In genomic region chr1:165284096-165284495, GRCm38 (mm10) we compare ENCODE assay signal across 15 mouse cellular contexts. TPM values are rescaled to one million over a fixed set of nuclear protein-coding genes. Genes with fewer than 3 reads are reported as not detected.
DNase-seq lines count a peak whose midpoint lies in the region; ATAC-seq lines count a peak whose summit lies in the region.
"Had no signal": no experiment of that assay in that cellular context is flagged by ENCODE, and none has a peak within 500 bp of the region (broad histone marks: within the 10 kb centered on the region; RNA-seq: fewer than 3 reads in every experiment).

No protein-coding gene starts in this region.

- 67% methylated on average over 7 of the region's 7 CpGs for WGBS in kidney, embryonic 15.5 days
- WGBS in kidney, embryonic 16.5 days: 66% methylated on average over 7 of the region's 7 CpGs
- 51% methylated on average over 7 of the region's 7 CpGs for WGBS in embryonic facial prominence, embryonic 13.5 days
- 58% methylated on average over 7 of the region's 7 CpGs for WGBS in forebrain, embryonic 16.5 days
- 59% methylated on average over 7 of the region's 7 CpGs for WGBS in midbrain, embryonic 14.5 days

- H3K27ac ChIP-seq in kidney, embryonic 15.5 days: no peak overlapping the region
- H3K27ac ChIP-seq in kidney, embryonic 16.5 days (ENCODE audit: low read length): no peak overlapping the region
- H3K27ac ChIP-seq in embryonic facial prominence, embryonic 13.5 days: no peak overlapping the region
- no peak overlapping the region for H3K27ac ChIP-seq in forebrain, embryonic 16.5 days (ENCODE audit: low read length)
- H3K27ac ChIP-seq in midbrain, embryonic 14.5 days (replicated peaks; ENCODE audit: low read depth, low read length): no peak overlapping the region
- H3K27ac ChIP-seq: limb, embryonic 15.5 days had no signal

- no peaks in the 10 kb centered on the region for H3K36me3 ChIP-seq in kidney, embryonic 15.5 days
- no peaks in the 10 kb centered on the region for H3K36me3 ChIP-seq in kidney, embryonic 16.5 days (ENCODE audit: insufficient read depth, low read length)
- H3K36me3 ChIP-seq in embryonic facial prominence, embryonic 13.5 days: 0 out of 2 replicates have a peak, but pooled peaks cover 1% of the 10 kb centered on the region
- H3K36me3 ChIP-seq in forebrain, embryonic 16.5 days (ENCODE audit: control insufficient read depth, insufficient read depth): no peaks in the 10 kb centered on the region
- H3K36me3 ChIP-seq in midbrain, embryonic 14.5 days (ENCODE audit: control insufficient read depth, insufficient read depth, low read length): no peaks in the 10 kb centered on the region
- H3K36me3 ChIP-seq: limb, embryonic 15.5 days had no signal

- no peak overlapping the region for H3K9ac ChIP-seq in kidney, embryonic 15.5 days
- H3K9ac ChIP-seq in kidney, embryonic 16.5 days (replicated peaks; ENCODE audit: low read length): no peak overlapping the region
- H3K9ac ChIP-seq in embryonic facial prominence, embryonic 13.5 days: no peak overlapping the region
- H3K9ac ChIP-seq in forebrain, embryonic 16.5 days (replicated peaks; ENCODE audit: low read depth, low read length): no peak overlapping the region
- peak overlapping the region; percentile 98; the same call in 1 of the 2 replicates for H3K9ac ChIP-seq in midbrain, embryonic 14.5 days (replicated peaks; ENCODE audit: low read length)
- H3K9ac ChIP-seq: limb, embryonic 15.5 days; lung, embryonic 14.5 days had no signal

- H3K27me3 ChIP-seq in kidney, embryonic 15.5 days: no peaks in the 10 kb centered on the region
- H3K27me3 ChIP-seq in kidney, embryonic 16.5 days (ENCODE audit: insufficient read depth, low read length): no peaks in the 10 kb centered on the region
- H3K27me3 ChIP-seq in embryonic facial prominence, embryonic 13.5 days: no peaks in the 10 kb centered on the region
- no peaks in the 10 kb centered on the region for H3K27me3 ChIP-seq in forebrain, embryonic 16.5 days (replicated peaks; ENCODE audit: control insufficient read depth, insufficient read depth, low read length)
- H3K27me3 ChIP-seq in midbrain, embryonic 14.5 days (ENCODE audit: control insufficient read depth, insufficient read depth, low read length): no peaks in the 10 kb centered on the region
- H3K27me3 ChIP-seq: limb, embryonic 15.5 days had no signal

- peak; percentile 11 for DNase-seq in midbrain, embryonic 14.5 days
- DNase-seq in lung, postnatal 25 days (ENCODE audit: low spot score): no peak
- DNase-seq in right cerebral cortex, postnatal 4 days: no peak
- DNase-seq in thymus, postnatal 14 days: no peak
- DNase-seq: cerebellum, postnatal 14 days; gastrocnemius, postnatal 14 days; heart, postnatal 36 days; kidney, adult 2 months; lung, embryonic 14.5 days; thymus, adult 2 months had no signal

- no peak for ATAC-seq in kidney, embryonic 15.5 days (replicated peaks; ENCODE audit: low FRiP score)
- ATAC-seq in kidney, embryonic 16.5 days (ENCODE audit: low FRiP score, low TSS enrichment): no peak
- no peak for ATAC-seq in embryonic facial prominence, embryonic 13.5 days (ENCODE audit: insufficient number of reproducible peaks, insufficient read depth, low FRiP score, low TSS enrichment, low read depth)
- no peak for ATAC-seq in forebrain, embryonic 16.5 days
- no peak for ATAC-seq in midbrain, embryonic 14.5 days (ENCODE audit: low FRiP score, low TSS enrichment)

- no peak overlapping the region for H3K4me3 ChIP-seq in kidney, embryonic 15.5 days (replicated peaks)
- H3K4me3 ChIP-seq in kidney, embryonic 16.5 days (ENCODE audit: low read length): no peak overlapping the region
- H3K4me3 ChIP-seq in embryonic facial prominence, embryonic 13.5 days: no peak overlapping the region; the same call in 1 of the 2 replicates
- H3K4me3 ChIP-seq in forebrain, embryonic 16.5 days (replicated peaks; ENCODE audit: low read length): peak overlapping the region; percentile 92
- peak overlapping the region; percentile 86 for H3K4me3 ChIP-seq in midbrain, embryonic 14.5 days (replicated peaks; ENCODE audit: low read depth, low read length)
- H3K4me3 ChIP-seq: limb, embryonic 15.5 days had no signal

- H3K4me1 ChIP-seq in kidney, embryonic 15.5 days: peaks cover 36% of the 10 kb centered on the region
- peaks cover 31% of the 10 kb centered on the region for H3K4me1 ChIP-seq in kidney, embryonic 16.5 days (ENCODE audit: insufficient read depth, low read length)
- H3K4me1 ChIP-seq in embryonic facial prominence, embryonic 13.5 days: peaks cover 35% of the 10 kb centered on the region
- peaks cover 32% of the 10 kb centered on the region for H3K4me1 ChIP-seq in forebrain, embryonic 16.5 days (replicated peaks; ENCODE audit: control insufficient read depth, insufficient read depth, low read length)
- peaks cover 28% of the 10 kb centered on the region for H3K4me1 ChIP-seq in midbrain, embryonic 14.5 days (ENCODE audit: control insufficient read depth, insufficient read depth, low read length)

- no peaks in the 10 kb centered on the region for H3K9me3 ChIP-seq in kidney, embryonic 15.5 days (replicated peaks)
- H3K9me3 ChIP-seq in kidney, embryonic 16.5 days (ENCODE audit: low read length): no peaks in the 10 kb centered on the region
- H3K9me3 ChIP-seq in embryonic facial prominence, embryonic 13.5 days: no peaks in the 10 kb centered on the region
- no peaks in the 10 kb centered on the region for H3K9me3 ChIP-seq in forebrain, embryonic 16.5 days (ENCODE audit: control insufficient read depth, low read length)
- H3K9me3 ChIP-seq in midbrain, embryonic 14.5 days (ENCODE audit: control insufficient read depth, low read length): no peaks in the 10 kb centered on the region
- H3K9me3 ChIP-seq: limb, embryonic 15.5 days had no signal

- H3K4me2 ChIP-seq in kidney, embryonic 15.5 days: 0 out of 2 replicates have a peak overlapping the region, but pooled peaks have one; percentile 80
- no peak overlapping the region for H3K4me2 ChIP-seq in kidney, embryonic 16.5 days (replicated peaks; ENCODE audit: low read depth, low read length)
- peak overlapping the region; percentile 92 for H3K4me2 ChIP-seq in embryonic facial prominence, embryonic 13.5 days
- peak overlapping the region; percentile 68 for H3K4me2 ChIP-seq in forebrain, embryonic 16.5 days (ENCODE audit: low read length)
- H3K4me2 ChIP-seq in midbrain, embryonic 14.5 days (ENCODE audit: low read length): peak overlapping the region; percentile 77

RNA-seq across cellular contexts. Expression of gene Gpr161, which starts 11.5 kb away (rescaled TPM):
- polyA plus RNA-seq in kidney, embryonic 15.5 days (2015; fragmentation: Nextera tagmentation; extraction: Ambion mirVana): 1.2 and 1.5 TPM in 2 replicates
- polyA plus RNA-seq in kidney, embryonic 16.5 days (2015; fragmentation: Nextera tagmentation; extraction: Ambion mirVana): 1.3 TPM in 2 replicates
- polyA plus RNA-seq in embryonic facial prominence, embryonic 13.5 days (2015; fragmentation: Nextera tagmentation; extraction: Ambion mirVana): 1.9 and 2.1 TPM in 2 replicates
- 4.5 and 4.7 TPM in 2 replicates for polyA plus RNA-seq in forebrain, embryonic 16.5 days (2015; fragmentation: Nextera tagmentation; extraction: Ambion mirVana)
- 6.2 and 7.5 TPM in 2 replicates for polyA plus RNA-seq in midbrain, embryonic 14.5 days (2014; fragmentation: Nextera tagmentation; extraction: Ambion mirVana)

RNA-seq across cellular contexts. Expression of gene Tiprl, which starts 47.3 kb away (rescaled TPM):
- polyA plus RNA-seq in kidney, embryonic 15.5 days (2015; fragmentation: Nextera tagmentation; extraction: Ambion mirVana): 99.3 and 104 TPM in 2 replicates
- polyA plus RNA-seq in kidney, embryonic 16.5 days (2015; fragmentation: Nextera tagmentation; extraction: Ambion mirVana): 112 and 115 TPM in 2 replicates
- polyA plus RNA-seq in embryonic facial prominence, embryonic 13.5 days (2015; fragmentation: Nextera tagmentation; extraction: Ambion mirVana): 112 TPM in 2 replicates
- 168 and 170 TPM in 2 replicates for polyA plus RNA-seq in forebrain, embryonic 16.5 days (2015; fragmentation: Nextera tagmentation; extraction: Ambion mirVana)
- polyA plus RNA-seq in midbrain, embryonic 14.5 days (2014; fragmentation: Nextera tagmentation; extraction: Ambion mirVana): 145 and 150 TPM in 2 replicates

Comparison
In these comparisons a context has a peak if more than half of its experiments do, and no peak if none do; other contexts are left out.
1. H3K4me3 ChIP-seq: peak in forebrain, embryonic 16.5 days (single experiment) and midbrain, embryonic 14.5 days (single experiment); none in kidney, embryonic 15.5 days (single experiment), kidney, embryonic 16.5 days (single experiment) and embryonic facial prominence, embryonic 13.5 days (single experiment).